Comparison of ENCODE assay signal across 12 mouse cellular contexts in the genomic region with DNA sequence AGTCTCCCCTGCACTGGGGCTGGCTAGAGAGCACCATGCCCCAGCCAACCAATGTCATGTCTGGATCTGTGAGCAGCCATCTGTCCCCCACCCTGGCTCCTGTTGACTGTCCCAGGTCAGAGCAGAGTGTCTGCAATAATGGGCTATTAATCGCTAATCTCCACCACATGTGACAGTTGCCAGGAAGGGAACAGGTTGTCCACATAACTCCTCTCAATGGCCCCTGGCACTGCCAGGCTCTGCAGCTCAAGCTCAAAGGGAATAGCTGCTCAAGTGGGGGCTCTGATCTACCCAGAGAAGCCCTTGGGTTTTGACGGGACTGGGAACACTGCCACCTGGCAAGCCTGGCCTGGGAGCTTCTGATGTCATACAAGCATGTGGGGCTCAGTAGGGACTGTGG.
A peak's percentile ranks its signal among the peaks of the same experiment; 100 is the strongest.
DNase-seq lines count a peak whose midpoint lies in the region; ATAC-seq and TF ChIP-seq lines count a peak whose summit lies in the region.
"Had no signal": no experiment of that assay in that cellular context is flagged by ENCODE, and none has a peak within 500 bp of the region (broad histone marks: within the 10 kb centered on the region; RNA-seq: fewer than 3 reads in every experiment).

No protein-coding gene starts in this region.

- TF ChIP-seq POLR2A in kidney, adult 2 months (IDR thresholded peaks at IDR 0.05; ENCODE audit: low read depth, low read length), result no peak

- no peak overlapping the region for H3K27ac ChIP-seq in kidney, adult 2 months (ENCODE audit: insufficient read depth, low read depth, low read length)
- H3K27ac ChIP-seq in kidney, embryonic 16.5 days (ENCODE audit: low read length), result no peak overlapping the region
- H3K27ac ChIP-seq: limb, embryonic 13.5 days; stomach, postnatal 0 days had no signal

- no peak for ATAC-seq in kidney, embryonic 16.5 days (ENCODE audit: low FRiP score, low TSS enrichment)

- peak; percentile 72 for DNase-seq in adrenal gland, postnatal 14 days
- DNase-seq in adrenal gland, postnatal 25 days, result no peak
- DNase-seq in kidney, postnatal 14 days, result peak; percentile 8
- DNase-seq in kidney, adult 2 months, result no peak
- DNase-seq in brain, adult 2 months (ENCODE audit: low read depth, low spot score), result peak; percentile 77
- peak; percentile 79 to 87 for DNase-seq in heart, postnatal 14 days
- DNase-seq in urinary bladder, postnatal 10 days (ENCODE audit: low spot score), result no peak
- DNase-seq: kidney, postnatal 10 days; lung, postnatal 4 days had no signal

- no peak overlapping the region for H3K9ac ChIP-seq in kidney, embryonic 16.5 days (replicated peaks; ENCODE audit: low read length)
- H3K9ac ChIP-seq: limb, embryonic 13.5 days had no signal

- WGBS in kidney, adult 2 months, result 58% methylated on average over 2 of the region's 2 CpGs
- WGBS in kidney, embryonic 16.5 days, result 66% methylated on average over 2 of the region's 2 CpGs

- H3K27me3 ChIP-seq in kidney, adult 2 months (replicated peaks; ENCODE audit: control insufficient read depth, insufficient read depth, low read length), result no peaks in the 10 kb centered on the region
- no peaks in the 10 kb centered on the region; the same call in 1 of the 2 replicates for H3K27me3 ChIP-seq in kidney, embryonic 16.5 days (ENCODE audit: insufficient read depth, low read length)

- no peak for TF ChIP-seq CTCF in kidney, adult 2 months (conservative IDR thresholded peaks at IDR 0.05; ENCODE audit: insufficient read depth, insufficient read length, low read depth, low read length)

- no peak overlapping the region for H3K4me3 ChIP-seq in kidney, adult 2 months (ENCODE audit: insufficient read depth, low read depth, low read length)
- H3K4me3 ChIP-seq in kidney, embryonic 16.5 days (ENCODE audit: low read length), result no peak overlapping the region
- H3K4me3 ChIP-seq: limb, embryonic 13.5 days had no signal

- intact Hi-C loops in heart, postnatal 14 days (cut with DNase I), result no loop called here

- no peaks in the 10 kb centered on the region for H3K4me1 ChIP-seq in kidney, adult 2 months (ENCODE audit: control insufficient read depth, insufficient read depth, low read length)
- H3K4me1 ChIP-seq in kidney, embryonic 16.5 days (ENCODE audit: insufficient read depth, low read length), result no peaks in the 10 kb centered on the region
- H3K4me1 ChIP-seq: limb, embryonic 13.5 days had no signal

- H3K9me3 ChIP-seq in kidney, embryonic 16.5 days (ENCODE audit: low read length), result no peaks in the 10 kb centered on the region

- no peaks in the 10 kb centered on the region for H3K36me3 ChIP-seq in kidney, adult 2 months (ENCODE audit: control insufficient read depth, insufficient read depth, low read length)
- no peaks in the 10 kb centered on the region for H3K36me3 ChIP-seq in kidney, embryonic 16.5 days (ENCODE audit: insufficient read depth, low read length)
- H3K36me3 ChIP-seq: limb, embryonic 13.5 days had no signal

- no peak overlapping the region for H3K4me2 ChIP-seq in kidney, embryonic 16.5 days (replicated peaks; ENCODE audit: low read depth, low read length)
- H3K4me2 ChIP-seq: limb, embryonic 13.5 days had no signal

Comparison
In these comparisons a context has a peak if more than half of its experiments do, and no peak if none do; other contexts are left out.
1. DNase-seq: peak in adrenal gland, postnatal 14 days (single experiment), kidney, postnatal 14 days (single experiment), brain, adult 2 months (single experiment) and heart, postnatal 14 days (2 of 2); none in adrenal gland, postnatal 25 days (single experiment), kidney, adult 2 months (single experiment) and urinary bladder, postnatal 10 days (single experiment).